Mouse (Mus musculus) right cerebral cortex, postnatal 14 days (tissue): ENCODE data around the gene Leng1.

ENCODE experiments used
- DNase-seq: peaks from one replicate; pipeline ENCODE4 v3.0.0; 2022

The Leng1 gene

GRCm38 (mm10) chr7:3691919-3692318, 26.3 kb upstream of the Leng1 start:
- no peak for DNase-seq

- no peak for DNase-seq
Measured at GRCm38 (mm10) chr7:3685400-3686187, 20.0 kb upstream of the Leng1 start.

GRCm38 (mm10) chr7:3684698-3685097, 19.1 kb upstream of the Leng1 start:
- DNase-seq = no peak

- DNase-seq = no peak
Measured at GRCm38 (mm10) chr7:3683908-3684550, 18.4 kb upstream of the Leng1 start.

- no peak for DNase-seq
Measured at GRCm38 (mm10) chr7:3677342-3677741, 11.7 kb upstream of the Leng1 start, which contains the start of gene Tmc4. Tmc4 (minus strand) TSS chr7:3677553.

- no peak for DNase-seq
Measured at GRCm38 (mm10) chr7:3676371-3676770, 10.7 kb upstream of the Leng1 start.

GRCm38 (mm10) chr7:3675228-3675548, 9.5 kb upstream of the Leng1 start:
- DNase-seq = no peak

GRCm38 (mm10) chr7:3674507-3675227, 9.0 kb upstream of the Leng1 start:
- peak; percentile 91 for DNase-seq

GRCm38 (mm10) chr7:3666921-3667391, 1.3 kb upstream of the Leng1 start:
- DNase-seq = no peak

GRCm38 (mm10) chr7:3664524-3665214, 971 bp downstream of the Leng1 start:
- no peak for DNase-seq

GRCm38 (mm10) chr7:3658578-3658977, 7.1 kb downstream of the Leng1 start:
- DNase-seq = no peak

GRCm38 (mm10) chr7:3656966-3657365, 8.7 kb downstream of the Leng1 start:
- no peak for DNase-seq

- DNase-seq = no peak
Measured at GRCm38 (mm10) chr7:3646641-3647040, 19.0 kb downstream of the Leng1 start.

- DNase-seq = no peak
Measured at GRCm38 (mm10) chr7:3646188-3646587, 19.5 kb downstream of the Leng1 start.

- peak; percentile 41 for DNase-seq
Measured at GRCm38 (mm10) chr7:3645488-3646025, 20.1 kb downstream of the Leng1 start.

GRCm38 (mm10) chr7:3644672-3645487, 20.8 kb downstream of the Leng1 start, which contains the start of gene Cnot3:
Cnot3 (plus strand) TSS chr7:3645268.
- DNase-seq = peak; percentile 97

- DNase-seq = peak; percentile 82
Measured at GRCm38 (mm10) chr7:3644348-3644671, 21.3 kb downstream of the Leng1 start.

GRCm38 (mm10) chr7:3643843-3644242, 21.8 kb downstream of the Leng1 start:
- no peak for DNase-seq

- DNase-seq = no peak
Measured at GRCm38 (mm10) chr7:3643412-3643811, 22.2 kb downstream of the Leng1 start.

- no peak for DNase-seq
Measured at GRCm38 (mm10) chr7:3630478-3630815, 35.2 kb downstream of the Leng1 start.

- DNase-seq = peak; percentile 84
Measured at GRCm38 (mm10) chr7:3629543-3630477, 35.8 kb downstream of the Leng1 start, which contains the start of the genes Tfpt and Prpf31. Tfpt (minus strand) TSS chr7:3629929. Prpf31 (plus strand) TSS chr7:3629985.
